Mouse (Mus musculus) mesoderm, embryonic 11.5 days (tissue): ENCODE measurements around the gene Haspin.

Source experiments
- DNase-seq: peaks from one replicate; pipeline ENCODE4 v3.0.0-alpha.2; 2012; ENCODE audit warnings: low read depth, low spot score

Gene Haspin

GRCm38 (mm10) chr11:73087700-73088480 is 50.2 kb downstream of the Haspin start:
- no peak for DNase-seq
